Mouse (Mus musculus) hindlimb bud, embryonic 11.5 days (tissue): ENCODE measurements around the gene Hoga1.

Experiments used
- DNase-seq: peaks from one replicate; pipeline ENCODE4 v3.0.0-alpha.2; 2012; ENCODE audit warnings: low read depth, low spot score; ENCODE audit errors: extremely low spot score

The Hoga1 gene

DNA sequence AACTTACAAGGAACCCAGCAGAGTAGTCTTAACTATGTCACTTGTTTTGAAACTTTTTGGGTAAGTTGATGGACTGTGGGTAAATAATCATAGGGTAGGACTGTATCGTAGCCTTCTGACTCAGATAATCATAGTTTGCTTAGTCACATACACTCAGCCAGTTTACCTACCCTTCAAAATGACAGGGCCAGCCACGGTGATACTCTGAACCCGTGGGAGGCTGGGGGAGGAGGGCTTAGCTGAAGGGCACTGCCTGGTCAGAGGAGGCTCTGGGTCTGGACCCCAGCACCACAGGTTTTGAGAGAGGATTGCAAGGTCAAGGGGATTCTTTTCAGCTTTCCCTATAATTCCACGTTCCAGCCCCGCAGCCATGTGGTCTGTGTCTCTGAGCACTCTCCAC lies 73.2 kb downstream of the Hoga1 start:
- no peak for DNase-seq

DNA sequence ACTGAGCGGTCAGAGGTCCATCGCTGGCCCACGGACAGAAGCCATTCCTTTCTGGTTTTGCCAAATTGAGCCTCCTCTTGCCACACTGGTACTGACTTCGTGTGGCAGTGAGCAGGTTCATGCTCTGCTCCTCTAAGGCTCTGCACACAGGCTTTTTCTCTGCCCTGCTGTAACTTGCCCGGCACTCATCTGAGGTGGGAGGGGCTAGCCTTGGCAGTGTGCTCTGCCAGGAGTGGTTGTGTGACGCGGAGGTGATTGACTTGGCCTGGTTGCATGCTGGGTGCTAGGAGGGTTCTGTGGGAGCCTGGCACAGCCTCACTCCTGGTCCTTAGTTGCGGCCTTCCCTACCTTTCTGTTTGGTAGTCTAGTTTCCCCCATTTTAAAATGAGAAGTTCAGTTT lies 75.0 kb downstream of the Hoga1 start:
- DNase-seq, result no peak
